Mouse (Mus musculus): ENCODE measurements around the gene Zfp764.
"Not testable (repeated sequence)": the region's sequence is repeated elsewhere in the genome, so short reads cannot be mapped to it uniquely, and the experiment has no call there.

Gene Zfp764

GRCm38 (mm10) chr7:127406002-127406987, at the start of gene Zfp764:
Gene Zfp764, minus strand, starts transcription at chr7:127406822.
- DNase-seq = peak; percentile 89

DNA sequence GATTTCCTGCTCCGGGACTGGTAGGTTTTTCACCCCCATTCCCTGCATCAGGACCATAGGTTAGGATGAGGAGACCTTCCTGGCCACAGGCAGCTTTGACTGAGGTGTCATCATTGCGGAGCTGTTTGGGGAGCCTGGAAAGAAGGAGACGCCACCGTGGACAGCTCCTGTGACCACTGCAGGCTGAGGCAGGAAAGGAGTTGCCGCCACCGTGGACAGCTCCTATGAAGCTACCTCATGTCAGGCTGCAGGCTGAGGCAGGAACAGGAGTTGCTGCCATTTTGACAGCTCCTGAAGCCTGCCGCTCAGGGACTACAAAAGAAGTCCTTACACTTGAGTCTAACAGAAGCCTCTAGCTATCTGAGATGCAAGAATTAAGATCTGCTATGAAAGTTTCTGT, 48.3 kb upstream of the Zfp764 start:
- DNase-seq = no peak

- no peak for DNase-seq
Observed at GRCm38 (mm10) chr7:127453056-127453455, 46.4 kb upstream of the Zfp764 start.

GRCm38 (mm10) chr7:127449966-127450365, 43.3 kb upstream of the Zfp764 start:
- no peak for DNase-seq

DNA sequence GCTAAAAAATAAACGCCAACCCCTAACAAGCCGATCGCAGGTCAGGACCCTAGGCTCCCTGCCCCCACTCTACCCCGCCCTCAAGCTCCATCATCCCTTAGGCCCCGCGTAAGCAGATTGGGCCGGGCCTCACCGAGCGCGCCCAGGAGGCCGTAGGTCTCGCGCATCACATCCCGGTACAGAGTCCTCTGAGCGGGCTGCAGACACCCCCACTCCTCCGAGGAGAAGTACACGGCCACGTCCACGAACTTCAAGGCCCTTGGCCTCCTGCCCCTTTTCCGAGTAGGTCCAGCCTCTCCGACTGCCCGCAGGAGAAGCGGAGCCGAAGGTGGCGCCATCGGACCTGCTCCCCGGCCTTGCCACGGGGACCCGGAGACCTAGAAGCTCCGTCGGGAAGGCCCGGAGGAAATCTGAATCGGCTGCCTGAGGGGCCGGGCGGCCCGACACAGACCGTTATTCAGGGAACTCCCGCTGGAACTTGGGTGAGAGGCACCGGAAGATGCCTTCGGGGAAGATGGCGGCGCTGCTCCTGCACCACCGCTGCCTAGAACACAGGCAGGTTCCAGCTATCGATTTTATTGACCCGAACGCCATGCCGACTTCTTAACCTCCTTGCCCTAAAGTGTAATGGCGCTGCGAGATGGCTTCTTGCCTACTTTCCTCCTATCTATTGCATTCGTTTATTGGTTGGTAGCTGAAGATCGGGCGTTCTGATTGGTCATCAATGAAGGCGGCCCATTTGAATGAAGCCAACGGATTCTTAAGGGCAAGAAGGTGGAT, 42.1 kb upstream of the Zfp764 start, which contains the start of gene Zfp689:
TSS of gene Zfp689 (minus strand) at position 638 of the 780 bp plus-strand sequence.
- peak; percentile 94 for DNase-seq

GRCm38 (mm10) chr7:127443976-127444375, 37.4 kb upstream of the Zfp764 start:
- DNase-seq = no peak

DNA sequence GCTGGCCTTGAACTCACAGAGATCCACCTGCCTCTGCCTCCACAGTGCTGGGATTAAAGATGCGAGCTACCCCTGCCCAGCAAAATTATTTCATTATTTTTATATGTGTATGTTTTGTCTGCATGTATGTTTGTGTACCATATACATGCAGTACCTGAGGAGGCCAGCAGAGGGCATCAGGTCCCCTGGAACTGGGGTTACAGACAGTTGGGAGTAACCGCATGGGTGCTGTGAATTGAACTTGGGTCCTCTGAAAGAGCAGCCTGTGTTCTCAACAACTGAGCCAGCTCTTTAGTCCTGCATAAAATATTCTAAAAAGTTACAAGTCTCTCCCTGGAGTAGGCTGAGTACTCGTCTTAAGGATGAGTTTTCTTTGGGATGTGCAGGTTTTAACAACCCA, 31.1 kb upstream of the Zfp764 start:
- DNase-seq = peak; percentile 47

- no peak for DNase-seq
Observed at GRCm38 (mm10) chr7:127435206-127435605, 28.6 kb upstream of the Zfp764 start.

GRCm38 (mm10) chr7:127426354-127426753, 19.7 kb upstream of the Zfp764 start:
- no peak for DNase-seq

- DNase-seq = no peak
Observed at GRCm38 (mm10) chr7:127425911-127426310, 19.3 kb upstream of the Zfp764 start.

DNA sequence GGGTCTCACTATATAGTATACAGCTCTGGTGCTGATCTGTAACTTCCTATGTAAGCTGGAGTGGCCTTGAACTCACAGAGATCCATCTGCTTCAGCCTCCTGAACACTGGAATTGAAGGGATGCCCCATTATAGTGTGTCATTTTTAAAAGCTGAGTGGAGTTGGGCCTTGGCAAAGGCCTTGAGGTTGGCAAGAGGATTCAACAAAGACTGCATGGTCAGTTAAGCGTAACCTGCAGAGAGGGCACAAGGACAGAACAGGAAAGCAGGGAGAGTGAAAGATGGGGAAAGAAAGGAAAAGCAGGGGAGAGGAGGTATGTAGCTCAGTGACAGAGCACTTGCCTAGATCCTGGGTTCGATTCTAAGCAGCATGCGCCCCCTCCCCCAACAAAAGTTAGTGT, 18.7 kb upstream of the Zfp764 start:
- DNase-seq = no peak

DNA sequence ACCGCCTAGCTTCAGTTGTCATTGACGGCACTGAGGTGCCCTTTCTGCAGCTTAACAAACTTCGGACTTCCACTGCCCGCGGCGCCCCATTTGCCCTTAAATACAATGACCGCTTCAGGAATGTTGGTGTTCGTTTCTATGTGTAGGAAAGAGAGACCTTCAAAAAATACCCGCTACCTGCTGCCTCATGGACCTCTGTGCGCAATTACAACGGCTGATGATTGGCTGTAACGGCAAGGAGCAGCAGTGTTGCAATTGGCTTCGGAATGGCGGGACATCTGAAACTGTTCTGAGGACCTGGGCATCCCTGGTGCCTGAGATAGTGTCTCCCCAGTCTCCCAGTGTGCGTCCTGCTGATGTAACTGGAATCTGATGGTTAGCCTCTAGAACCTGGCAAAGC, 15.6 kb upstream of the Zfp764 start:
- DNase-seq = no peak

DNA sequence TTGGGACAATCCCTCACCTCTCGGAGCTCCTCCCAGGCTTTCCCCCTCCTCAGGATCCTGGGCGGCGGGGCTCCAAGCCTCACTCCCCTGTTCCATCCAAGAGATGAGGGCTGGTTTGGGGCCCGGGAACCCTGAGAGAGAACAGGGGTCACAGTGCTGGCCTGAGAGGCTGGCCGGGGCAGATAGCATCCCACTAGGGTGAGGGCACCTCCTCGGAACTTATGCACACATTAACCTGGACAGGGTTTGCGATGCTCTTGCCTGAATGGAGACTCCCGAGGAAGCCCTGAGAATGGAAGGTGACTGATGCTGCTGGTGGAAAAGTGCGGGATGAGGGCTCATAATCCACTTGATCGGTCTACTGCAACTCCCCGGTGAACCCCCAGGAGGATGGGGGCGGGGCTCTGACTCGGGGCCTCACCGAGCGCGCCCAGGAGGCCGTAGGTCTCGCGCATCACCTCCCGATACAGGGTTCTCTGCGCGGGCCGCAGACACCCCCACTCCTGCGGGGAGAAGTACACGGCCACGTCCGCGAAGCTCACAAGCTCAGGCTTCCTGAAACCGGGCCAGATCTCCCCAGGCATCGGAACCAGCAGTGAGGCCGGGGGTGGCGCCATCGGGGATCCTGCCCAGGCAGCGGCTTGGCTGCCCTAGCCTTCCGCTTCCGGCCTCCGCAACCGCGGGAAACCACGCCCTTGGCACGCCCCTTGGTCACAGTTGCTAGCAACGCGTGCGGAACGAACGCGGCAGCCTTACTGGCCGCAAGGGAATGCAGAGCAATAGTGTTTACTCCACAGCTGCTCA, 15.0 kb upstream of the Zfp764 start, which contains the start of gene Zfp688:
TSS of gene Zfp688 (minus strand) at position 681 of the 804 bp plus-strand sequence.
- DNase-seq = peak; percentile 97

GRCm38 (mm10) chr7:127411418-127411817, 4.8 kb upstream of the Zfp764 start:
- no peak for DNase-seq

DNA sequence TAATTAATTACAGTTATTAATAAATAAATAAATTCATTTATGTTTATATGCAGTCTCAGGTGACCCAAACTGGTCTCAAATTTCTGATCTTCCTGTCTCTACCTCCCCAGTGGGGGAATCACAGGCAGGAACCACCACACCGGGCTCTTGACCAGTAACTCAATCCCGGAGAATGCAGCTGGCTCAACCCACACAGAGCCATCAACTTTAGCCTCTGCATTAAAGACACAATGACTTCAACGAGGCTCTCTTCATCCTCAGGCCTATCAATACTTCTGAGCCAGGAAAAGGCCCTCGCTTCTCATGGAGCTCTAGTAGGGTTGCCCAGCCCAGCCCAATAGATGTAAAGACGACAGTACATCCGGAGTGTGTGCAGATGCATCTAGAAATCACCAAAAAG, 2.5 kb downstream of the Zfp764 start:
- DNase-seq = not testable (repeated sequence)

DNA sequence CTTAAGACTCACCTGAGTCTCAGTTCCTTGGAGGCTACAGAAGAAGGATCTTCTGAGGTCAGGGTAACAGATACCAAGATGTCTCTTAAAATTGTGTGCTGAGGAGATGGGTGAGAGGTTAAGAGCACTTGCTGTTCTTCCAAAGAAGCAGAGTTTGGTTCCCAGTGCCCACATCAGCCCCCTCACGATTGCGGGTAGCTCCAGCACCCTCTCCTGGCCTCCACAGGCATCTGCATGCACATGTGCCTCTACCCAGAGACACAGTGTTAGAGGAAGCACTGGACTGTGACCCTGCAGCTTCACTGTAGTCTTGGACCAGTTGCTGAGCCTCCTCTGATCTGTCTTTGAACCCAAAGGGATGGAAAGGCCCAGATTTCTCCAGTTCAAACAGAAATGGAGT, 3.6 kb downstream of the Zfp764 start:
- DNase-seq = peak; percentile 22

DNA sequence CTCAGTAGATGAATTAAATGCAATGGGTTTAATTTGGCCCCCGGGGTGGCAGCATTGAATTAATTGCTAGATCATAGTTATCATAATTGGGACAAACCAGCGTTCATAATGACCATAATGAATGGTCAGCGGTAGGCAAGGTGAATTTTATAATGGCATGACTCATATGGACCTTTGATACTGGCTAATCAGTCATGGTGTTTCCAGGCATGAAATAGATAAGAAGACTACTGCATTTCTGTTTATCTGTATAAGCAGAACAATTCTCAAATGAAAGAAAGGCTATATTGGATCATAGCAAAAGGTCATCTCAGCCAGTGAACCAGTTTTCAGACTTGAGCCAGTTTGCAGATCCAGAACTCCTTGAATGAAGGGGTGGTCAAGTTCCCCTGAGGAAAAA, 6.3 kb downstream of the Zfp764 start:
- DNase-seq = no peak

- DNase-seq = no peak
Observed at GRCm38 (mm10) chr7:127393944-127394333, 12.7 kb downstream of the Zfp764 start.

GRCm38 (mm10) chr7:127393157-127393943, 13.3 kb downstream of the Zfp764 start, which contains the start of gene E430018J23Rik:
Gene E430018J23Rik, minus strand, starts transcription at chr7:127393629.
- DNase-seq = peak; percentile 94

GRCm38 (mm10) chr7:127392251-127392824, 14.3 kb downstream of the Zfp764 start:
- no peak for DNase-seq

- DNase-seq = no peak
Observed at GRCm38 (mm10) chr7:127391538-127391937, 15.1 kb downstream of the Zfp764 start.
